Mouse (Mus musculus): Measurements from ENCODE around the gene Olfr1198. TPM values are rescaled to one million over a fixed set of nuclear protein-coding genes. Genes with fewer than 3 reads are reported as not detected.

Olfr1198 gene
- not detected for total RNA-seq (2022)

DNA sequence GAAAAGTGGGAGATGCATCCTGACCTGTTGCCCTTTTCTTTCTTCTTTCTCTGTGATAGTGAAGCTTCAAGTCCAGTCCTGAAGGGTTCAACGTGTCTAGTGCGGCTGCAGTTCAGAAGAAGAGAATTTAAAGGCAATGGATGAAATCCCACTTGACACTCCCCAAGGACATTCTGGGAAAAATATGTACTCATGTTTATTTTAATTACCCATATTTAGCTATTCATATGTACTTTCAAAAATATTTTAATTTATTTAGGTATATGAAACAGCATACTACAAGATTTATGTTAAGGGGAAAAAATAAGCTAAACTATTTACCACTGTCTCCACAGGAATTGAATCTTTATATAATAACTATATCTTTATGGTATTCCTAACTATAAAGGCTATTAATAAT lies at the start of gene Olfr1198:
Olfr1198 (minus strand) TSS at position 101 of the 400 bp plus-strand sequence.
- DNase-seq = no peak

DNA sequence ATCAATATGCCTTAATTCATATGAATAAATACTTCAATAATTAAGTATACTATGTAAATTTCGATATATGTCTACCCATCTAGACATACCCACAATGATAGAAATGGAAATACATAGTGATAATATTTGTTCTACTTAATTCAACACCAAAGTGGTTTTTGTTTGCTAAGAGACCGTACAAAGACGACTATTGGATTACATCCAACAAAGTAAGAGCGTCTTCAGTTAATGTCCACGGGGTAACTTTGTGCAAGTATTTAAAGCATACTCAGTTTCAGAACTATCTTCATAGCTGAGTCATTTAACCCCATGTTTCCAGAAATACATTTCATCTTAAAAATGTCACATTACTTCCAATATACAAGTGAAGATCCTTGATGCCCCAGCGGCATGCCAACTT lies 41.6 kb upstream of the Olfr1198 start, which contains the start of gene Olfr1201:
Olfr1201 (plus strand) TSS at position 301 of the 400 bp plus-strand sequence.
- no peak for DNase-seq

DNA sequence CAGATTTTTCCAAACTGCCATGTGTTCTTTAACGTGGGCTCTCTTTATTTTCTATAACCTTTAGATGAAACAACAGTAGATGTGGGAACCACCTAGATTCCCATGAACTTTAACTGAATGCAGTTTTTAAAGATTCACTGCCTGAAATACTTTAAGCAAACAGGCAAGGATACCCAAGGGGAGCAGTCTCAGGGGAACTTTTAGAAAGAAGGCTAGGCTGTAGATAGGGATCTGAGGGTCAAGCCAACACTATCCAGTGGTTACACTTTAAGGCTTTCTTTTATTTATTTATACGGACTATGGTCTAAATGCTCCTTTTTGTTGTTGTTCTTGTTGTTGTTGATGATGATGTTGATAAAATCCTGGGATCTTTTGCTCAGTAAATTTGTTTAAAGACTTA lies 19.2 kb upstream of the Olfr1198 start, which contains the start of gene Olfr1200:
Olfr1200 (minus strand) TSS at position 101 of the 400 bp plus-strand sequence.
- no peak for DNase-seq

DNA sequence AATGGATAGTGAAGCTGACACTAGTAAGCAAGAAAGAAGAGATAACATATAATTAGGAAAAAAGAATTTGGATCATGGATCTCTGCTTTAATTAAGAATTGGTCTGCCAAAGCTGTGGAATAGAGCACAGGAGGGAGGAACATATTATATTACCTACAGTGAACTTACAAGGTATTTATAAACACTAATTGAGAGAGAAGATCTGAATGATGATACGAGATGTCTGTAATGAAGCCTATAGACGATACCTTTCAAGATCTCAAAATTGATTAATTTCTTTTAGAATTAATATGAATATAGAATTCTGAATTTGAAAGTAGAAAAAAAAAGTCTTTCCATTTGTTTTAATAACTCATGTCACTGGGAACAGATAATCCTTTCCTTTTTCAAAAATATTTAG lies 9.2 kb upstream of the Olfr1198 start, which contains the start of gene Olfr1199:
Olfr1199 (minus strand) TSS at position 101 of the 400 bp plus-strand sequence.
- no peak for DNase-seq

DNA sequence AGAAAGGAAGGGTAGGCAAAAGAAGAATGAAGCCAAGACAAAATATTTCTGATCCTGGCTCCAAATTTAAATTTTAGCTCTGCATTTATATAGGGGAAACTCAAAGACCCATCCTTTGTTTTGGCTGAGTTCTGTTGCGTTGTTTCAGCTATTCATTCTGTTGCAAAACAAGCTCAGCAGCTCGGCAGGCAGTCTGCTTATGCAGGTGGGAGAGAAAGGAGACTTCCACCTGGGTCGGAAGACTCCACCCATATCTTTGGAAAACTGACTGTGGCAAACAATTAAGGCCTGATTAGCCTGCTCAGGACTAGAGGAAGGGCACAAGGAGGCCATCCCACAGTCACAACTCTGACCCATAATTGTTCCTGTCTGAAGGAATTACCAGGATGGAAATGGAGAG lies 7.8 kb downstream of the Olfr1198 start:
- no peak for DNase-seq

DNA sequence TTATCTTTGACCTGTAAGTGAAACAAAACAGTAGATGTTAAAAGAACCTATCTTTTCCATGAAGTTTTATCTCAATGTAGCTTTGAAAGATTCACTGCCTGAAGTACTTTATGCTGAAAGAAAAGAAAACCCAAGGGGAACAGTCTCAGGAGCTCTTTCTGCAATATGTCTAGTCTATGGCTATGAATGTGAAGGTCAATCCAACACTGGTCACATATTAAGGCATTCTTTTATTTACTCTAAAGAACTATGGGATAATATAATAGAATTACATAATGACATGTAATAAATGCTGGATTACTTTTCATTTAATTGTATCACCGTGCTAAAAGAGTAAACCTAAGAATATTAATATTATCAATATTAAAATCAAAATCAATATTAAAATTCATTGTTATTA lies 18.9 kb downstream of the Olfr1198 start, which contains the start of gene Olfr1197:
Olfr1197 (minus strand) TSS at position 101 of the 400 bp plus-strand sequence.
- no peak for DNase-seq

DNA sequence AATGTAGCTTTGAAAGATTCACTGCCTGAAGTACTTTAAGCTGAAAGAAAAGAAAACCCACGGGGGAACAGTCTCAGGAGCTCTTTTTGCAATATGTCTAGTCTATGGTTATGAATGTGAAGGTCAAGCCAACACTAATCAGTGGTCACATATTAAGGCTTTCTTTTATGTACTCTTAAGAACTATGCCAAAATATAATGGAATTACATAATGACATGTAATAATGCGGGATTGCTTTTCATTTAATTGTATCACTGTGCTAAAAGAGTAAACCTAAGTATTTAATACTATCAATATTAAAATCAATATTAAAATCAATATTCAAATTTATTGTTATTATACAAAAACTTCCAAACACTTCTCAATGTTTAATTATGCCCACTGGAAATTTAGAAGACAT lies 46.7 kb downstream of the Olfr1198 start, which contains the start of gene Olfr1196:
Olfr1196 (minus strand) TSS at position 101 of the 400 bp plus-strand sequence.
- no peak for DNase-seq

Other genes starting within 250 kb of the Olfr1198 start
- not detected for gene Olfr1186, start 232.8 kb downstream of the Olfr1198 start, total RNA-seq (2022)
- gene Olfr1188, start 194.4 kb downstream of the Olfr1198 start, total RNA-seq (2022) = not detected
- not detected for gene Olfr1189, start 164.9 kb downstream of the Olfr1198 start, total RNA-seq (2022)
- not detected for gene Olfr1191-ps1, start 110.8 kb downstream of the Olfr1198 start, total RNA-seq (2022)
- gene Olfr1192-ps1, start 102.9 kb downstream of the Olfr1198 start, total RNA-seq (2022) = not detected
- gene Olfr1193, start 75.7 kb downstream of the Olfr1198 start, total RNA-seq (2022) = not detected
- not detected for gene Olfr1195, start 62.2 kb downstream of the Olfr1198 start, total RNA-seq (2022)
- not detected for gene Olfr1196, start 46.8 kb downstream of the Olfr1198 start, total RNA-seq (2022)
- not detected for gene Olfr1197, start 19.0 kb downstream of the Olfr1198 start, total RNA-seq (2022)
- not detected for gene Olfr1199, start 9.1 kb upstream of the Olfr1198 start, total RNA-seq (2022)
- gene Olfr1200, start 19.1 kb upstream of the Olfr1198 start, total RNA-seq (2022) = not detected
- gene Olfr1201, start 41.7 kb upstream of the Olfr1198 start, total RNA-seq (2022) = not detected
- gene Olfr1202, start 63.1 kb upstream of the Olfr1198 start, total RNA-seq (2022) = not detected
- not detected for gene Olfr1205, start 78.4 kb upstream of the Olfr1198 start, total RNA-seq (2022)
- gene Olfr1204, start 97.9 kb upstream of the Olfr1198 start, total RNA-seq (2022) = not detected
- gene Olfr1206, start 111.9 kb upstream of the Olfr1198 start, total RNA-seq (2022) = not detected
- not detected for gene Olfr1208, start 150.9 kb upstream of the Olfr1198 start, total RNA-seq (2022)
- gene Olfr1209, start 163.8 kb upstream of the Olfr1198 start, total RNA-seq (2022) = not detected
- gene Olfr1211, start 186.7 kb upstream of the Olfr1198 start, total RNA-seq (2022) = not detected
- gene Olfr1212, start 202.6 kb upstream of the Olfr1198 start, total RNA-seq (2022) = not detected
- gene Gm13762, start 228.9 kb upstream of the Olfr1198 start, total RNA-seq (2022) = not detected
- not detected for gene Olfr1214, start 241.3 kb upstream of the Olfr1198 start, total RNA-seq (2022)

All from adrenal gland, adult 8-10 months (tissue).